Mouse (Mus musculus) left cerebral cortex, adult 18-20 months (tissue): ENCODE data around the gene Wwox. TPM values are rescaled to one million over a fixed set of nuclear protein-coding genes. Genes with fewer than 3 reads are reported as not detected.
A peak's percentile ranks its signal among the peaks of the same experiment; 100 is the strongest.

Source experiments
- DNase-seq, 2 experiments: peaks; one replicate each; pipeline ENCODE4 v3.0.0; 2021 to 2022; ENCODE audit warnings: low spot score in 2 of 2, mixed read lengths in 1 of 2
- total RNA-seq, 2 experiments: library from RNA; stranded (reverse); gene quantifications; 2 replicates each; pipeline ENCODE4 v1.2.3; 2021

The Wwox gene
- total RNA-seq, 2 experiments from 2014 or later: 17.9 to 18.2 TPM

- no peak for DNase-seq
Measured at GRCm38 (mm10) chr8:115278291-115278690, 838.8 kb downstream of the Wwox start.

DNA sequence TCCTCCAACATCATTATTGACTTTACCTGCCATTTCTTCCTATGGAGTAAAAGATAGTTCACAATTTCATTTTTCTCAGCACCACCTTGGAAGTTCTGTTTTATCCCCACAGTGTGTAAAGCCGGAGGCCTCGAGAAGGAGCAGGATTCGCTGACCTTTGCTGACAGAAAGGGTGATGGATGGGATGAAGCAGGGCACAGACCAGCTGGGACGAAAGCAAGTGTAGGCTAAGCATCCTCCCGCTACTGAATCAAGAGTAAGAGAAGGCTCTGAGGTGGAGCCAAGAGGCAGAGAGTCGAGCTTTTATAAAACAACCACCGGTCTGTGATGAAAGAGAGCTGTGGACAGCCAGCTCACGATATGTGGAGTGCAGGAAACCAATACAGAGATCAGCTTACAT lies 850.8 kb downstream of the Wwox start:
- DNase-seq: no peak

- no peak for DNase-seq
Measured at GRCm38 (mm10) chr8:115296760-115297159, 857.3 kb downstream of the Wwox start.

- peak in 1 of 2 experiments; percentile 2 for DNase-seq
Measured at GRCm38 (mm10) chr8:115302484-115302883, 863.0 kb downstream of the Wwox start.

DNA sequence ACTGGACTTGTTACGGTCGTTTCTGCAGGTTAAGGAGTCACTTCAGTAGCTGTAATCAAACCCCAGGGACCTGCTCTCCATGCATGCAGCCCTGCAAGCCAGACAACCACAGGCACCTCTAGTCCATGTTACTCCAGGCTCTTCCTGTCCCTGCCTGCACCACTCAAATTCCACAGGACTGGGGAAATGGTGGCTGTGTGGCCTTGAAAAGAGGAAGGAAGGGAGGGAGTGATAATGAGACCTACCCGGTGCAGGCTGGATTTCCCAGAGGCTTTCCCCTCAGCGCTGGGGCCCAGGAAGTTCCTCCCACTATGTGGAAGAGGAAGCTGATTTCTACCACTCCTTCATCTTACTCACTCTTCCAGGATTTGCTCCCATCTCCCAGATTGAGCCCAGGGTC lies 868.0 kb downstream of the Wwox start:
- DNase-seq: no peak

DNA sequence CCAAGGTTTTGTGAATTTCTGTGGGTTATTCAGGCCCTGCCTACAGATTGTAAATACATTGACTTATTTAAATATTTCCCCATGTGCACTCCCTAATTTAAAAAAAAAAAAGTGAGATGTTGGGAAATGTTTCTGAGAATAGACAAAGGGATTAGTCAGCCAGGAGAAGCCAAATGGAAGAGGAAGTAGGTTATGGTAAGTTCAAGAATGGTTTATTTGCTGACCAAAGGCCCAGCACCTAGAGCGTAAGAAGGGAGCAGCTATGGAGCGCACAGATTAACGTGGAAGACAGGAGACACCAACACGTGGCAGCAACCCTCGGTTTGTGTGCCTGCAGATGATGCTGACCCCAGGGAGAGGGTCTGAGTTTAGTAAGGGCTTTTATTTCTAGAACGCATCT lies 871.5 kb downstream of the Wwox start:
- no peak for DNase-seq

- DNase-seq: no peak
Measured at GRCm38 (mm10) chr8:115312371-115312770, 872.9 kb downstream of the Wwox start.

GRCm38 (mm10) chr8:115322501-115322900 lies 883.0 kb downstream of the Wwox start:
- DNase-seq: no peak

- DNase-seq: peak in 1 of 2 experiments; percentile 15
Measured at GRCm38 (mm10) chr8:115330671-115331070, 891.2 kb downstream of the Wwox start.

DNA sequence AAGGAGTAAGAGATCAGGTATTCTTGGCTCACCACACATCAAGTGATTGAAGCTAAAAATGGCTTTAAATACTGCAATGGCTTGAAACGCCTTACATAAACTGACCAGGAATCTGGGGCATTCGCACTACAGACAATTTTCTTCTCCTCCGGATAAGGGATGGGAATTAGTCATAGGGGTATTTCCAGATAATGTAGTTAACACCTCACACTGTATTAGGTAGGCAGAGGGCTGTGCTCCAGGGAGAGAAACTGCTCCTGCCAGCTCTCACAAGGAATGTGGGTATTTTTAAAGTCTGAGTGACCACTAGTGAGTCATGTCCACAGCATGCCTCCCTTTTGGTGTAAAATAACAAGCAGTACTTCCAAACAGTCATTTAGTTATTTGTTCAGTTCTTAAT lies 894.5 kb downstream of the Wwox start:
- peak; percentile 11 to 33 for DNase-seq

- peak; percentile 25 to 35 for DNase-seq
Measured at GRCm38 (mm10) chr8:115336361-115336760, 896.9 kb downstream of the Wwox start.

- no peak for DNase-seq
Measured at GRCm38 (mm10) chr8:115348704-115349103, 909.2 kb downstream of the Wwox start.

- no peak for DNase-seq
Measured at GRCm38 (mm10) chr8:115350707-115351106, 911.3 kb downstream of the Wwox start.

DNA sequence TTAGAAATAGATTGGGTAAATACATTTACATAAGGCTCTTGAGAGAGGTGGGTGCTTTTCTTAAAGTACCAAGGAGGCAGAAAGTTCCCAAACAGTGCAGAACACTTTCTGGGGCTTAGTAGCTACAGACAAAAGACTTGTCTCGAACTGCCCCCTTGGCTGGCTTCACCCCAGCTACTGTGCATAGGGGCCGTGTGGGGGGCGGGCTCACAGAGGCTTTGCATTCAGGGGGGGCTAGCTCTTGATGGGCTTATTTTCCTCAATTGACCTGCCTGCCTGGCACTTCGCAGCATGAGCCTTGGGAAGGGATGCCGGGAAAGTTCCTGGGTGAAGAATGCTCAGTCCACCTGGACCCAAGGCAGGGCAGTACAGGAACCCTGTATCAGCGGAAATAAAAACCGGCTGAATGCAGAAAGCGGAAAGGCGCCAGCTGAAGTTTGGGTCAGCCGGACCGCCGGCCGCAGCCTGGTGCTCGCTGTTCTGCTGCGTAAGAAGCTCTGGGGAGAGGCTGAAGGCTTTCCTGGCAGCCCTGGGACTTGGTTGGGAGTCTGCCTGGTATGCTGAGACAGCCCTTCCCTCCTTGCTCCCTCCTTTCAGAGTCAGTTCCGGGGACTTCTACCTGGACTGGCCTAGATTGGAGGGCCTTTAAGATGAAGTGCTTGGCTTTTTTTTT lies 918.3 kb downstream of the Wwox start:
- DNase-seq: no peak

GRCm38 (mm10) chr8:115358481-115358880 lies 919.0 kb downstream of the Wwox start:
- DNase-seq: no peak

- no peak for DNase-seq
Measured at GRCm38 (mm10) chr8:115359701-115360100, 920.2 kb downstream of the Wwox start.

DNA sequence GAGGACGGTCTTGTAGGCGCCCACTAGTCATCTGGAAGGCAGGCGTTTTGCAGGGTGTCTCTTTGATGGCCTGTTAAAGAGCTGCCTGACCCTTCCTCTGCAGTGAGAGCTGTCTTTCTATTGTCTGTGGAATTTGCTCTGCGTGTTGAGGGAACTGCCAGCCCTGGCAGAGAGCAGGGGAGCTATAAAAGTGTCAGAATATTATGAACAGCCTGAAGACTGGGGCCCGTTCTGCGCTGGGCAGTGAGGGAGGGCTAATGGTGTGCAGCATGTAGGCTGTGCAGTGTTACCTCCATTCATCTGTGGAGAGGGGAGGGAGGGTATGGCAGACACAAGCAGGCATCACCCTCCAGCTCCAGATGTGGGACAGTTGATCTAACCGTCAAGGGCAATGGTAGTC lies 923.1 kb downstream of the Wwox start:
- DNase-seq: no peak

- no peak for DNase-seq
Measured at GRCm38 (mm10) chr8:115374957-115375356, 935.5 kb downstream of the Wwox start.

- no peak for DNase-seq
Measured at GRCm38 (mm10) chr8:115375361-115376047, 936.0 kb downstream of the Wwox start.

DNA sequence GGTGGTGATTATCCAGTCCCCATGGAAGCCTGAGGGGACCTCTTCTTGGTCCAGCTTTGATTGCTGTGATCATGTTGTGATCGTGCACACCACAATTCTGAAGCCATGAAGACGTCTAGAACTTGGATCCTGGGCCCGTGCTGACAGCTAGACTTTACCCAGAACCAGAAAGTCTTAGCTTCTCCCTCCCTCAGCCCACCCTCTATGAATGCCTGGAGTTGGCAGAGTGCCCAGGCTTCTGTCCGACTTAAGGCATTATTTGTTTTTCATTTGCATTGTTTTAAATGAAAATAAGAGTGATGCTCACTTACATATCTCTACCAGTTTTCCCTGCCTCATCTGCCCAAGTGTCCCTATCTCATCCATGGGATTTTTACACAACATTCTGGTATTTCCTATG lies 937.9 kb downstream of the Wwox start:
- DNase-seq: no peak

DNA sequence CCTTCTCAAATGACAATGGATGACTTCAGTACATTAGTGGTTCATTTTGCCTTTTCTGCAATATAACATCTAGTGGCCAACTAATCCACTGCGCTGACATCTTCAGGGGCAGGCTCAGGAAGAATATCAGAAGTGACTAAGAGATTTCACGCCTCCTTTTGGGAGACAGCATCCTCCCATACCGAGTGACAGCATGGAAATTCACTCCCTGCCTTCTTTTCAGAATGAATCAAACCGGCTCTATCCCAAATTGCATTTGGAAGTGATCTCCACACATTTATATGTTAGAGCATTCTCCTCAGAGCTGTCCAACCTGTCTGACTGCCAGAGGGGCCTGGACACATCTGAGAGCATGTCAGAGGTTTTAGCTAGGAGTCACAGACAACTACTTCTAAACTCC lies 940.6 kb downstream of the Wwox start:
- no peak for DNase-seq

DNA sequence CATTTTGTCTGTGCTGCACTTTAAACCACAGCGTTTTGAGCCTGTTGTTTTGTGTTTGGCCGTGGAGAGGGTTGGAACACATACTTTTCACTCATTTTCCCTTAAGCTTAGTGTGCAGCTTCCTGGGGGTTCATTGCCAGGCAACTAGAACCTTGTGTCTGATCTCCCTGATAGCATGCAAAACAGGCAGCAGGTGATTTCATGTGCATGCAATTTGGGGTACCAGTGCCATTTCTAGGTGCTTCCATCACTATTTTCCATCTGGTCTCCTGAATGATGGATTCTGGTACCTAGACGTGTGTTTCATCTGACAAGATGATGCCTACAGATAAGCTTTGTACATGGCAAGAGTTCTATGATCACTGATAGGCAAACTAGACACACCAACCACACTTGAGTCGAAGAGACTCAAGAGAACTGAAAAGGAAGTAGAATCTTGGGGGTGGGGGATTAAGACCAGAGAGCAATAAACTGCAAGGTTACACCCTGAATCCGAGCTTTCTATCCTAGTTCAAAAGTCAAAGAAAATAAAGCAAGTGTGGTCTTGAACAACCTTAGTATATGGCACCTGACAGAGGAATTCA lies 951.6 kb downstream of the Wwox start:
- DNase-seq: no peak

DNA sequence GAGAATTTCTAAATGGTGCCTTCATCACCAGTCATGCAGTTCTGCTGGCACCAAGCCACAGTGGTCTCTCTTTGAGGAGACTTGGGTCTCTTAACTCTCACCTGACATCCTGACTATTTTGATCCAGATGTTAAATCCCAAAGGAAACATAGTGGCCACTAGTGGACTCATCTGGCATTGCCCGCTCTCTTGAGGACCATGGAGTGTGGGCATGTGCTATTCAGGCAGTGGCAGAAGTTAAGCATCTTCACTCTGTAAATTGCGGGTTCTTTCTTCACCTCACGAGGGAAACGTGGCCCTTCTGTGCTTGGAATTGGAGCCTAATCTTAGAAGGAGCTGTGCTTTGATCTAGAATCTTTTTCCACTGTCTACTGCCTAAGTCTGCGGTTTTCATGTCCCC lies 956.4 kb downstream of the Wwox start:
- no peak for DNase-seq
